Mouse (Mus musculus): Measurements from ENCODE around the gene Ldlrap1. TPM values are rescaled to one million over a fixed set of nuclear protein-coding genes. Genes with fewer than 3 reads are reported as not detected.

Ldlrap1 gene
- polyA plus RNA-seq, 1 experiment, result 11.8 TPM

DNA sequence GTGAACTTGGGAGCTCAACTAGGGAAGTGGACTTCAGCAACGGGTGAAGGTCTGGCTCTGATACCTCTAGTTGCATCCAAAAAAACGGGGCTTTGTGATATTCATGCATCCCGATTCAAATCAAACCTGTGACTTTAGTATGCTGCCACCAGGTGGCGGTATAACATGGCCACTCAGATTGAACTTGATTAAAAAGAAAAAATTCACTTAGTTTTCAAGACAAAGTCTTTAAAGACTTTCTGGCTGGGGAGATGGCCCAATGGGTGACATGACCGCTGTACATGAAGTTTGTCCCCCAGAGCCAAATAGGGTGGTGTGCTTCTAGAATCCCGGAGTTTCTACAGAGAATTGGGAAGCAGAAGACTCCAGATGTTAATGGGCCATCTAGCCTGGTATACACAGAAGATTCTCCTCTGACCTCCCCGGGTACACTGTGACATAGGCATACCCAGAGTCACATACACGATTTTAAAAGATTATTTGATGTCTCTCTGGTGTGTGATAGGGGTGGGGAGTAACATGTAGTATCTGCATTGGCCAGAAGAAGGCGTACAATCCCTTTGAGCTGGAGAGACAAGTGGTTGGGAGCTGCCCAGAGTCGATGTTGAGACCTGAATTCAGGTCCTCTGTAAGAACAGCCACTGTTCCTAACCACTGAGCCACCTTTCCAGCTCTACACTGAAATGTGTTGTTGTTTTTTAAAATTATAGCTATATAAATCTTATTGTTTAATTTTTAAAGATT lies 25.6 kb upstream of the Ldlrap1 start:
- H3K4me1 ChIP-seq (ENCODE audit: control insufficient read depth, insufficient read depth, insufficient read length, low read length), result peaks cover 11% of the 10 kb centered on the region

DNA sequence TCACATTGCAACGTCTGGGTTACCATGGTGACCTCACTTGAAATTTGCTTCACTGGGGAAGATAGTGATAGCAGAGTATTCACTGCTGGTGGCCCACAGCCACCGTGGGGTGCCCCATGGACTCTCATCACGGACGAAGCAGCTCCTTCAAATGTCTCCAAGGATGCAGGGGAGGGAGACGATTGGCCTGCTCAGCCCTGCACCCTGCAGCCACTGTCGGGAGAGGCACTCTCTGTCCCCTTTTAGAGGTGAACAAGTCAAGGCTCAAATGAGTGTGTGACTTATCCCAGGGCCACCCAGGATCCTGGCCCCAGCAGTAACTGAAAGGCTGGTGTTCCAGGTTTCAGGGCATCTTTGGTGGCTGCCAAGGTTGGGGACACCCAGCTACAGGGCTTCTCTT lies 23.9 kb upstream of the Ldlrap1 start:
- Histone ChIP-seq H3K27ac (replicated peaks; ENCODE audit: low read depth, low read length) (no peak overlapping the region), H3K4me3 (ENCODE audit: insufficient read depth, low read depth, low read length) (no peak overlapping the region), H3K4me1 (ENCODE audit: control insufficient read depth, insufficient read depth, insufficient read length, low read length) (peaks cover under 1% of the 10 kb centered on the region; the same call in 1 of the 2 replicates)

More for the DNA sequence above, 25.6 kb upstream of the Ldlrap1 start:
- H3K4me3 ChIP-seq (ENCODE audit: insufficient read depth, low read depth, low read length), result no peak overlapping the region
- H3K27ac ChIP-seq (replicated peaks; ENCODE audit: low read depth, low read length), result no peak overlapping the region

DNA sequence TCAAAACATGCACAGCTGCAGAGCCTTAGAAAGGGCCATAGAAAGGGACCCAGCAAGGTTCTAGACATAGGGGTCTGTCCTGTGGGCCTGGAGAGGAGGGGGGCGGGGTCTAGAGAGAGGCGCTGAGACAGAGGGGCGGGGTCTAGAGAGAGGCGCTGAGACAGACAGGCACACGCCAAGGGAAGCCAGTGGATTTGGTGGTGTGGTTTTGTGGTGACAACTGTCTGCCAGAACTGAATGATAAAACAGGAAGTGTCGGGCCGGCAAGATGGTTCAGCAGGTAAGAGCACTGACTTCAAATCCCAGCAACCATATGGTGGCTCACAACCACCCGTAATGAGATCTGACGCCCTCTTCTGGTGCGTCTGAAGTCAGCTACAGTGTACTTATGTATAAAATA lies 19.1 kb upstream of the Ldlrap1 start:
- Histone ChIP-seq H3K4me1 (ENCODE audit: control insufficient read depth, insufficient read depth, insufficient read length, low read length) (no peaks in the 10 kb centered on the region), H3K27ac (replicated peaks; ENCODE audit: low read depth, low read length) (no peak overlapping the region), H3K4me3 (ENCODE audit: insufficient read depth, low read depth, low read length) (no peak overlapping the region)

DNA sequence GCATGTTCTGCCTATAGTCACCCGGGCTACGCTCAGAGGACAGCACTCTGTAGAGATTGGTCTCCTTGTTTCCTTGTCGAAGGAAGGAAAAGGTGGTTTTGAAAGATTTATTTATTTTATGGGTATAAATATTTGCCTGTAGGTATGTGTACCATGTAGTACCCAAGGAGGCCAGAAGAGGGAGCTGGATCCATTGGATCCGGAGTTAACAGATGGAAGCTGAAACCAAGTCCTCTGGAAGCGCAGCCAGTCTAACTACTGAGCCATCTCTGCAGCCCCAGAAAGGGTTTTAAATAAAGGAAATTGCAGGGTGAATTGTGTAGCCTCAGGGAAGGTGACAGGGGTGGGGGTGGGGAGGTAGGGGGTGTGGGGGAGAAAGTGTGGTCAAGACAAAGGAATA lies 16.9 kb upstream of the Ldlrap1 start:
- H3K4me1 ChIP-seq (ENCODE audit: control insufficient read depth, insufficient read depth, insufficient read length, low read length), result peaks cover 6% of the 10 kb centered on the region
- H3K27ac ChIP-seq (replicated peaks; ENCODE audit: low read depth, low read length), result no peak overlapping the region
- no peak overlapping the region for H3K4me3 ChIP-seq (ENCODE audit: insufficient read depth, low read depth, low read length)

DNA sequence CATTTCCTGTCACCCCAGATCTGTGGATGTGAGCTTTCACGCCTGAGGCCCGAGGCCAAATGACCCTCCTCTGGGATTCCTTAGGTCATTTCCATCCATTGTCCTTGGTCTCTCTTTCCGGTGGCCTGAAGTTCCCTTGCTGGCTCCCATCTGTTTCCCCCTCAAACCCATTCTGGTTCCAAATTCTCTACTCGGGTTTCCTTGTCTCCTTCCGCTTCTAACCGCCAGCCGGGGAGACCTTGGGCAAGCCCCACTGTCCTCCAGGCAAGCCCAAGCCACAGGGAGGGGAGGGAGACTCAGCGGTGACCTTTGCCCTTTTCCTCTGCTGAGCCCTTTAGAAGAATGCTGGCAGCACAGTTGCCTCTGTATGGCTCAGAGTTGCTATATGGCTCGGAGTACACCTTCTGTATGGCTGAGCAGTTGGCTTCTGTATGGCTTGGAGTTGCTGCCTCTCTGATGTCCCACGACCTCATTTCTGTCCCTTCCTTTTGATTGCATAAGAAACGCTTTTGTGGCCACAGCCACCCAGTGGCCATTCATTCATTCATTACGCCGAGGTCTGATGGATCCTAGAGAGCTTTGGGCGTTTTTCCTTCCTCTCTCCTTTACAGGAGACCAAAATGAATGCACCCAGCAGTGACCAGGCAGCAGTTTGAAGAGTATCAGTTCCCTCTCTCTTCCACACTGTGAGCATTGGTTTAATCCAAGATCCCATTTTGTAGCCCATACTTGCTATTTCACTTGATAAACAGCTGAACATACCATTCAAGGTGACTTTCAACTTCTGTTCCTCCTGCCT lies 11.5 kb upstream of the Ldlrap1 start:
- H3K27ac ChIP-seq (replicated peaks; ENCODE audit: low read depth, low read length), result peak overlapping the region; percentile 48; the same call in 1 of the 2 replicates
- 0 out of 2 replicates have a peak overlapping the region, but pooled peaks have one; percentile 13 for H3K4me3 ChIP-seq (ENCODE audit: insufficient read depth, low read depth, low read length)

DNA sequence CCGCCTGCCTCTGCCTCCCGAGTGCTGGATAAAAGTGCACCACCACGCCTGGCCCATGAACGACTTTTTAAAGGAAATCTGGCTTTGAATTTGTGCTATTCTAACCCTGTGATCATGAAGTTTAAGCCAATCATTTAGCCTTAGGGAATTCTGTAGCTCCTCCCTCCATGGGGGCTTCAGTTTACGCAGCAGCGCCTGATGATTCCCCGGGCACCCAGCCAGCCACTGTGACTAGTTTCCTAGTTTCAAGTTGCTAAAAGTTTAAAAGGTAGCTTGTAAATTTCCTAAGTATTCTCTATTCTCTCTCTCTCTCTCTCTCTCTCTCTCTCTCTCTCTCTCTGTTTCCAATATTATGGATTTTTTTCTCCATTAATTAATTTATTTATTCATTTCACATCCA lies 8.4 kb upstream of the Ldlrap1 start:
- Histone ChIP-seq H3K4me3 (ENCODE audit: insufficient read depth, low read depth, low read length) (no peak overlapping the region), H3K4me1 (ENCODE audit: control insufficient read depth, insufficient read depth, insufficient read length, low read length) (peaks cover 20% of the 10 kb centered on the region)

More for the DNA sequence above, 11.5 kb upstream of the Ldlrap1 start:
- H3K4me1 ChIP-seq (ENCODE audit: control insufficient read depth, insufficient read depth, insufficient read length, low read length), result peaks cover 12% of the 10 kb centered on the region

DNA sequence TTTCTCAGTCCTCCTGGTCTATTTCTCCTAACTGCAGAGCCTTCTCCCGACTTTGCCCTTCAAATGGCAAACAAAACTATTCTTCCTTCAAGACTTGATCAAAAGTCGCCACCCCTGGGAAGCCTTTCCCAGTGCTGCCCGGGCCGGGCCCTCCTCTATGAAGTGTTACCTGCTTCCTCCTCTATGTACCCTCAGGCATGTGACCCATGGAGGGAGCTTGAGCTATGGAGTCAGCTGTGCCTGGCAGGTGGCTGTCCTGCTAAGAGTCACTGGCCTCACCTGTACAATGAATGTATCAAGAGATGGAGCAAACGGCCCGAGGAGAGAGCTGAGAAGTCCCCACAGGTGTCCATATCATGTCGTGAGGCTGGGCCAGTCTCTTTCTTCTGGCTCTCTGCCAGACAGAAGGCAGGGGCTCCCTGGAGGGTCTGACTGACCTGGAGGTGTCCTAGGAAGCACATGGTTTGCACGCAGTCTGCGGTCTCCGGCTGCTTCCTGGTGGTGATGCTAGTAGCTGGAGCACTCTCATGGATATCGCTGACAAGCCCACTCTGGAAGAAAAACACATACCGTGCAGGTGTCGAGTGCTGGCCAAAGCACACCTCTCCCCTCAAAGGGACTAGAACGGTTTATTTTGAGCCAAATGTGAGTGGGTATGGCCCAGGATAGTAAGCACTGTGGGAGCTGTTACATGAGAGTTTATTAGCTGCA lies 7.6 kb upstream of the Ldlrap1 start:
- Histone ChIP-seq H3K4me1 (ENCODE audit: control insufficient read depth, insufficient read depth, insufficient read length, low read length) (peaks cover 20% of the 10 kb centered on the region), H3K27ac (replicated peaks; ENCODE audit: low read depth, low read length) (no peak overlapping the region), H3K4me3 (ENCODE audit: insufficient read depth, low read depth, low read length) (no peak overlapping the region)

More for the DNA sequence above, 8.4 kb upstream of the Ldlrap1 start:
- H3K27ac ChIP-seq (replicated peaks; ENCODE audit: low read depth, low read length), result no peak overlapping the region

DNA sequence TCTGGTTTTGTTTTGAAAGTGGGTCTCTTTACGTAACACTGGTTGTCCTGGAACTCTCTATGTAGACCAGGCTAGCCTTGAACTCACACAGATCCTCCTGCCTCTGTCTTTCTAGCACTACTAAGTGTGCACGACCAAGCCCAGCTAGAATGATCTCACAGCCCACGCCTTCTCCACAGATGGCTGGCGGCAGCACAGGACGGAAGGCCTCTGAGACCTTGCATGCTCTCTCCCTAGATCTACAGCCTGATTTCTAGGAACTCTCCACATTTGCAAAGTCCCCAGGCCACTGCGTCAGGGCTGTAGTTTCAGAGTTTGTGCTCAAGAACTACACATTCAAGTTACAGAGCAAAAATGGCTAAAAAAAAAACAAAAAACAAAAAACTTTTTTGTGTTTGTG lies 6.3 kb upstream of the Ldlrap1 start:
- peaks cover 9% of the 10 kb centered on the region; the same call in 1 of the 2 replicates for H3K4me1 ChIP-seq (ENCODE audit: control insufficient read depth, insufficient read depth, insufficient read length, low read length)
- no peak overlapping the region for H3K27ac ChIP-seq (replicated peaks; ENCODE audit: low read depth, low read length)
- H3K4me3 ChIP-seq (ENCODE audit: insufficient read depth, low read depth, low read length), result no peak overlapping the region

DNA sequence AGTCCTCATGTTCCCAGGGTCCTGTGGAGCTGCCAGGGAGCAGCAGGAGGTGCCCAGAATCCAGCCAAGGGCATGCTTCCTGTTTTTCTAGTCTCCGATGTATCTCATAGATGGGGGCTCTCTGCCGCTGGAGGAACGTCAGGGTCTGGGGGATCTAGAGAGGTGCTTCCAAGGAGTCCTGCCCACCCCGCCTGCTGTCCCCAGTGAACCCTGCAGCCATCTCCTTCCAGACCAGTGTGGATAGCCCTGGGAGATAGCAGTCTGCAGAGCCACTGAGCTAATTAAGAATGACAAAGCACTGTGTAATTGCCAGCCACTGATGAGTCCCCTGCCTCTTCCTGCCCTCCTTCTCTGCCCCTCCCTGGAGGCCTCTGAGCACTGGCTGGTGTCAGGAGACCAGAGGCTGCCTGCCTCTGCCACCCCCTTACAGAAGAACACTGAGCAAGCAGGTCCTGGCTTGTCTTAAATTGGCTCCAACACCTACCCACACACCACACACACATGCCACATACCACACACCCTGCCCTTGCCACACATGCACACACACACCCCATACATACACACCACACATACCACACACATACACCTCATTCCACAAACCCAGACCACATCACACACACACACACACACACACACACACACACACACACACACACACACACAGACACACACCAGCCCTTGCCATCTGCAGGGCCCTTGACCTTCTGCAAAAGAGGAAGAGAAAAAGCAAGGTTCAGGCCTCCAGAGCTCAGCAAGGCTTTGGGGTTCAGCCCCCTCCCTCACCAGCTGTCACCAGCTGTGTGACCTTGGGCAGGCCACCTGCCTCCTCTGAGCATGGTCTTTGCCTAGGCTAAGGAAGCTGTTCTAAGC lies 5.2 kb upstream of the Ldlrap1 start:
- peaks cover 13% of the 10 kb centered on the region for H3K4me1 ChIP-seq (ENCODE audit: control insufficient read depth, insufficient read depth, insufficient read length, low read length)
- H3K27ac ChIP-seq (replicated peaks; ENCODE audit: low read depth, low read length), result no peak overlapping the region
- H3K4me3 ChIP-seq (ENCODE audit: insufficient read depth, low read depth, low read length), result no peak overlapping the region

DNA sequence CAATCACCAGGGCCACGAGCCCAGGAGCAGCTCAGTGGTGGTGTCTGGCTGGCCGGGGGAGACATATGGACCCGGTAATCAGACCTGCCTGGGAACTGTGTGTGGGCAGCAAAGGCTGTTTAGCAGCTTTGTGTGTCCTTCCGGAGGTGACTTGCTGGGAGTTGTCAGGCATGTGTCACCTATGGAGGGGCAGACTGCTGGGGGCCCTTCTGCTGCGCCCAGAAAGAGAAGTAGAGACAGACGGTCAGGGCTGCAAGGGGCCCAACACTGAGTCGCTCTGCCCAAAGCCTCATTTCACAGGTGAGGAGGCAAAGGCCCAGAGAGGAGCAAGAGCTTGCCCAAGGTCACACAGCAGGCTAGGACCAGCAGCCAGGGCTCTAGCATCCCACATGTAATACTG lies 2.1 kb upstream of the Ldlrap1 start:
- Histone ChIP-seq H3K4me1 (ENCODE audit: control insufficient read depth, insufficient read depth, insufficient read length, low read length) (peaks cover 25% of the 10 kb centered on the region), H3K4me3 (ENCODE audit: insufficient read depth, low read depth, low read length) (no peak overlapping the region), H3K27ac (replicated peaks; ENCODE audit: low read depth, low read length) (no peak overlapping the region)

DNA sequence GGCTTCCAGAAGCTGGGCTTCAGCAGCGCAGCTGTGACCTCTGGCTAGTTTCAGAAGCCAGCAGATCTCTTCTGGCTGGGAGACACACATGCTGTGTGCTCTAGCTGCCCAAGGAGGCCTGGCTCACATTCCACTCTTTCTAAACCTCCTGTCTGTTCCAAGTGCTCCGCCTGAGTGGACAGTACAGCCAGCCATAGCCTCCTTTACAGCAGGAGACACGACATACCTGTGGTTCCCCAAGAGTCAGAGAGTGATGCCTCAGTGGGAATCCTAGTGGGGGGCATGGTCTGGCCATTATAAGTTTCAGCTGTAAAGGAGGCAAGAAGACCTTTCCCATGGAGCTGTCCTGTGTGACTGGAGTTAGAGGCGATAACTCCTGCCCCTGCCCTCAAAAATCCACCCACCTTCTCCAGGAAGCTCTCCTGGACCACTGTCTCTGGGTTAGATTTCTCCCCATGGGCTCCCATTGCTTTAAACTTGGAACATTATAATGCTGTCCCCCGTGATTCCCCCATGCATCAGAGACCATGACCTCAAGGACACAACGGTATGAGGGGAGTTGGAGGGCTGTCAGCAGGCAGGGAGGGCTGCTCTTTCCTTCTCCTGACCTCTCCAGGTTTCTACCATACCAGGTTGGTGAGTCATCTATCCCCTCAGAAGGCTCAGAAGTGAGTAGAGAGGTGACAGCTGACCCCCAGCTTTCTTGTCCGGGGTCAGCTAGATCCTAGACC lies 1.4 kb upstream of the Ldlrap1 start:
- peaks cover 31% of the 10 kb centered on the region for H3K4me1 ChIP-seq (ENCODE audit: control insufficient read depth, insufficient read depth, insufficient read length, low read length)
- H3K27ac ChIP-seq (replicated peaks; ENCODE audit: low read depth, low read length), result no peak overlapping the region
- H3K4me3 ChIP-seq (ENCODE audit: insufficient read depth, low read depth, low read length), result no peak overlapping the region

DNA sequence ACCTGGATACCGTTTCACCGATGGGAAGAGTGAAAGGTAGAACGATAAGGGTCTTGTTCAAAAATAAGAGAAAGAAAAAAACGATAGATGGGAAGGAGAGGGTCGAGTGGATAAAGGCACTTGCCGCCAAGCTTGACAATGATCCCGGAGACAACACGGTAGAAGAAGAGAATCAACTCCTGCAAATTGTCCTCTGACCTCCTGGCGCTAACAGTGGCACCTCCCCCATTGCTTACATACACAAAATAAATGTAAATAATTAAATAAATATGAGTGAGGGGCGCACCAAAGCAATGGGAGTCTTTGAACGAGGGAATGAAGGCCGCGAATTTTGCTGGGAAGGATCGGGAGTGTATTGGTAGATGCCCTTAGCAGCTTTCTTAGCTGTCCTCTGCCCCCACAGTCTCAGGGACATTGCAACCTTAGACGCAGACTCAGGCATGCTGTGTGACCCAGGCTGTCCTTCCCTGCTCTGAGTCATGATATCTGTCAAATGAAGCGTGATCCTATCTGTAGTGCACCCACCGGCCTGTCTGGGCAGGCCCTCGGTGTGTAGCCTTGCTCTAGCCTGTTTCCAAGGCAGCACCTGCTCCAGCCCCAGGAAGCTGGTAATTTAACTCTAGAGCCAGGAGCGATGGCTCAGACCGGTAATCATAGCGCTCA lies 533 bp upstream of the Ldlrap1 start:
- Histone ChIP-seq H3K4me1 (ENCODE audit: control insufficient read depth, insufficient read depth, insufficient read length, low read length) (peaks cover 38% of the 10 kb centered on the region), H3K27ac (replicated peaks; ENCODE audit: low read depth, low read length) (peak overlapping the region; percentile 57), H3K4me3 (ENCODE audit: insufficient read depth, low read depth, low read length) (peak overlapping the region; percentile 56)

DNA sequence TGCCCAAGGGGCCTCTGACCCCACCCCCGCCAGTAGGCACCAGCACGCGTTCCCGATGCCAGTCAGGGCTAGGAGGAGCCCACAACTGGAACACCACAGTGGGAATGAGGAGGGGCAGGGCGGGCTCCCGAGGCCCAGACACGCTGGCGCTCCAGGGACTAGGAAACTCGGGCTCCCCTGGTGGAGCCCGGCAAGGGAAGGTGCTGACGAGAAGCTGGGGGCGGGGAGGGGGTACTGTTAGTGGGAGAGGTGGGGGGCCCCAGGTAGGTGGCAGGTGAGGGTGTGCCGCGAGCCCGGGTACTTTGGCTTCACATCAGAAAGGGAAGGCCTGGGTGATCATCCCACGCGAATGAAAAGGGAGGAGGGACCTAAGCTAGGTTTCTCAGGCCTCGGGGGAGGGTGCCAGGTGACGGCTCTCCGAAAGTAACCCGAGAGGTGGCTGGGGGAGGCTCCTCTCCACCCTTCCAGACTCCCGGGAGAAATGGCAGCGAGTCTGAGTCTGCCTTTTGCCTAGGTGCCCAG lies 859 bp downstream of the Ldlrap1 start:
- Histone ChIP-seq H3K4me3 (ENCODE audit: insufficient read depth, low read depth, low read length) (peak overlapping the region; percentile 97), H3K27ac (replicated peaks; ENCODE audit: low read depth, low read length) (peak overlapping the region; percentile 83), H3K4me1 (ENCODE audit: control insufficient read depth, insufficient read depth, insufficient read length, low read length) (peaks cover 42% of the 10 kb centered on the region)

Measured in brown adipose tissue, adult 24 weeks (tissue).